Mouse (Mus musculus): ENCODE results near the gene Lrrc57. TPM values are rescaled to one million over a fixed set of nuclear protein-coding genes. Genes with fewer than 3 reads are reported as not detected.

Gene Lrrc57
- polyA plus RNA-seq, 1 experiment from 2014 or later, result 22.9 TPM

DNA sequence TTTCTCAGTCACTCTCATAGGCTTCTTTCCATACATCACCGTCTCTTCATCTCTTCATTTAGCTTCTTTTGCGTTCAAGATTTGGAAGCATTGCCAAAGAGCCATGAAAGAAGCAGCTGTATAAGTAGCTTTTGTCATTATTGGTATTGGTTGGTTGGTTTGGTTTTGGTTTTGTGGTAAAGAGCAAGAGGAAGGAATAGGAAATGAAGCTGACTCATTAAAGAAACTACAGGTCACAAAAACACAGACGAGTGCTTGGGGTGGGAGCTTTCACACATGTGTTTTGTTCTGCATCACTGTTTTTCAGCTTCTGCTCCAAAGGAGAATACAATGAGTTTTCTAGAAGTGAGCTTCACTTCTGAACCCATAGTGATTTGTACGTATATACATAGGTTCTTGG lies 9.8 kb downstream of the Lrrc57 start:
- ATAC-seq (ENCODE audit: insufficient number of reproducible peaks, insufficient read depth, low FRiP score, low read depth), result no peak
- 90% methylated on average over 4 of the region's 4 CpGs for WGBS
- Histone ChIP-seq H3K4me3 (ENCODE audit: control insufficient read depth in 1 of 2, insufficient read depth in 1 of 2, low read depth in 1 of 2, low read length in 2 of 2) (no peak overlapping the region), H3K27ac (replicated peaks in 1 of 2; ENCODE audit: control insufficient read depth in 1 of 2, insufficient read depth in 1 of 2, low read depth in 2 of 2, low read length in 2 of 2) (no peak overlapping the region), H3K9me3 (ENCODE audit: control insufficient read depth, low read length) (no peaks in the 10 kb centered on the region), H3K36me3 (ENCODE audit: control insufficient read depth, insufficient read depth, low read length) (peaks cover 83% of the 10 kb centered on the region), H3K4me2 (ENCODE audit: low read length) (no peak overlapping the region), H3K27me3 (ENCODE audit: control insufficient read depth, insufficient read depth, low read length) (no peaks in the 10 kb centered on the region), H3K4me1 (ENCODE audit: control insufficient read depth in 2 of 2, insufficient read depth in 2 of 2, low read length in 2 of 2) (no peaks in the 10 kb centered on the region), H3K9ac (ENCODE audit: low read length) (no peak overlapping the region)

DNA sequence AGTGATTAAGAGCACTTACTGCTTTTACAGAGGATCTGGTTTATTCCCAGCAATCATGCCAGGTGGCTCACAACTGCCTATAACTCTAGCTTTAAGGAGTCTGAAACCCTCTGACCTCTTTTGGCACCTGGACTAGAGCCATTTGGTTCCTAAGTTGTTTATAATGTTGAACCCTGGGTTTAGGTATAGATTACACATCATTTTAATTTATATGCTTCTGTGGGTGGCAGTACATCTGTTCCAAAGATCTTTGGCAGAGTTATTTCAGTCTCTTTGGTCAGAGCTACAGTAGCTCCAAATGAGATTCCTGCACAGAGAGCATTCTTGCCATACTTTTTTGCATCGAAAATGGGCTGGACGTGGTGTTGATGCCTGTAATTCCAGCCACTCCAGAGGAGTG lies 11.6 kb downstream of the Lrrc57 start:
- H3K9ac ChIP-seq (ENCODE audit: low read length), result no peak overlapping the region
- no peaks in the 10 kb centered on the region for H3K9me3 ChIP-seq (ENCODE audit: control insufficient read depth, low read length)
- H3K4me1 ChIP-seq (ENCODE audit: control insufficient read depth in 2 of 2, insufficient read depth in 2 of 2, low read length in 2 of 2), result no peaks in the 10 kb centered on the region
- H3K27me3 ChIP-seq (ENCODE audit: control insufficient read depth, insufficient read depth, low read length), result no peaks in the 10 kb centered on the region
- H3K4me3 ChIP-seq (ENCODE audit: control insufficient read depth in 1 of 2, insufficient read depth in 1 of 2, low read depth in 1 of 2, low read length in 2 of 2), result no peak overlapping the region
- H3K4me2 ChIP-seq (ENCODE audit: low read length), result no peak overlapping the region
- no peak overlapping the region for H3K27ac ChIP-seq (replicated peaks in 1 of 2; ENCODE audit: control insufficient read depth in 1 of 2, insufficient read depth in 1 of 2, low read depth in 2 of 2, low read length in 2 of 2)
- WGBS, result 81% methylated on average over 2 of the region's 2 CpGs
- ATAC-seq (ENCODE audit: insufficient number of reproducible peaks, insufficient read depth, low FRiP score, low read depth), result no peak
- H3K36me3 ChIP-seq (ENCODE audit: control insufficient read depth, insufficient read depth, low read length), result peaks cover 79% of the 10 kb centered on the region

DNA sequence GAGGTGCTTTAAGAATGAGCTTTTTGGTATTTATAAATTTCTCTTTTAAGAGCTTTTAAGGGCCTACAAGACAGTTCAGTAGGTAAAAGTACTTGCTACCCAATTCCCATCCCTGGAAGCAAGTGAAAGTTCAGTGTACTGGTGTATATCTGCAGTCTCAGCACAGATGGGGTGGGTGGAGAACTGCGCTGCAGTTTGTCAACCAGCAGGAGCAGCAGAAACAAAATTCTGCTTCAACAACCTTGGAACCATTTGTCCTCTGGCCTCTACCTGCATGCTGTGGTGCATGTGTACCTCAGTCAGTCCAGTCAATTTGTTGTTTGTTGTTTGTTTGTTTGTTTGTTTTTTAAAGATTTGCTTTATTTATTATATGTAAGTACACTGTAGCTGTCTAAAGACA lies 17.1 kb downstream of the Lrrc57 start:
- no peak overlapping the region for H3K4me2 ChIP-seq (ENCODE audit: low read length)
- ATAC-seq (ENCODE audit: insufficient number of reproducible peaks, insufficient read depth, low FRiP score, low read depth), result no peak
- no peak overlapping the region for H3K9ac ChIP-seq (ENCODE audit: low read length)
- WGBS, result 94% methylated on average over 1 of the region's 1 CpGs
- H3K27ac ChIP-seq (replicated peaks in 1 of 2; ENCODE audit: control insufficient read depth in 1 of 2, insufficient read depth in 1 of 2, low read depth in 2 of 2, low read length in 2 of 2), result no peak overlapping the region
- H3K4me3 ChIP-seq (ENCODE audit: control insufficient read depth in 1 of 2, insufficient read depth in 1 of 2, low read depth in 1 of 2, low read length in 2 of 2), result no peak overlapping the region
- no peaks in the 10 kb centered on the region for H3K9me3 ChIP-seq (ENCODE audit: control insufficient read depth, low read length)
- H3K4me1 ChIP-seq (ENCODE audit: control insufficient read depth in 2 of 2, insufficient read depth in 2 of 2, low read length in 2 of 2), result no peaks in the 10 kb centered on the region
- no peaks in the 10 kb centered on the region for H3K27me3 ChIP-seq (ENCODE audit: control insufficient read depth, insufficient read depth, low read length)
- H3K36me3 ChIP-seq (ENCODE audit: control insufficient read depth, insufficient read depth, low read length), result peaks cover 62% of the 10 kb centered on the region

DNA sequence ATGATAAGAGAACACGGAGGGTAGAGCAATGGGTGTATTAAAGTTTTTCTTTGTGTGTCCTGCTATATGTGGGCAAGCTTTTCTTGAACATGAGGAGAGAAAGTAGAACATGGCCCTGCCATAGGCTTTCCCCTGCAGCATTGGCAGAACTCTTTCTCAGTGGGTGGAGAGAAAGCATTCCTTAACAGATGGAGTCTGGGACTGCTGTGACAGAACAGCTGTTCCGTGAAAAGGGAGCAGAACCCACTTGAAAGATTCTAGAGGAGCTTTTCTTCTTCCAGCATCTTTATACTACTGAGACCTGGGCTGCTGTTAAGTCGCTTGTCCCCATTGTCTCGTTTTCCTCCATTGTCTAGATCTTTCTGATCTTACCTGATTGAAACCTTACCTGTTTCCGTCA lies 19.6 kb downstream of the Lrrc57 start:
- no peak overlapping the region for H3K27ac ChIP-seq (replicated peaks in 1 of 2; ENCODE audit: control insufficient read depth in 1 of 2, insufficient read depth in 1 of 2, low read depth in 2 of 2, low read length in 2 of 2)
- H3K9me3 ChIP-seq (ENCODE audit: control insufficient read depth, low read length), result no peaks in the 10 kb centered on the region
- no peak overlapping the region for H3K4me2 ChIP-seq (ENCODE audit: low read length)
- no peak overlapping the region for H3K4me3 ChIP-seq (ENCODE audit: control insufficient read depth in 1 of 2, insufficient read depth in 1 of 2, low read depth in 1 of 2, low read length in 2 of 2)
- no peak overlapping the region for H3K9ac ChIP-seq (ENCODE audit: low read length)
- ATAC-seq (ENCODE audit: insufficient number of reproducible peaks, insufficient read depth, low FRiP score, low read depth), result no peak
- H3K36me3 ChIP-seq (ENCODE audit: control insufficient read depth, insufficient read depth, low read length), result peaks cover 61% of the 10 kb centered on the region
- no peaks in the 10 kb centered on the region for H3K27me3 ChIP-seq (ENCODE audit: control insufficient read depth, insufficient read depth, low read length)
- no peaks in the 10 kb centered on the region for H3K4me1 ChIP-seq (ENCODE audit: control insufficient read depth in 2 of 2, insufficient read depth in 2 of 2, low read length in 2 of 2)
- 81% methylated on average over 5 of the region's 5 CpGs for WGBS

DNA sequence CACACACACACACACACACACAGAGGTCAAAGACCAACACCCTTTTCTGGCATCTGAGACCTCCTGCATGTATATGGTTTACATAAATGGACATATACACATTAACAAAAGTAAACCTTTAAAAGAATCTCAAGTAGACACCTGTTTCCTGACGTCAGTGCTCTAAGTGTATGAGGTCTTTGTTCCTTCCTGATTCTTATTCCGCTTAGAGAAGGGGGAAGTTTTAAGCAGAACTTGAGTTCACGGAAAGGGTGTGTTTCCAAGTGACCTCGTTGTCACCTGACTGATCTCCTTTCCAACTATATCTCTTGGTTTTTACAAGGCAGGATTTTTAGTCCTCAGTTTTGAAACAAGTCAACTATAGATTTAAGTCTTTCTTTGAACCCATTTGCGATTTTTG lies 31.0 kb downstream of the Lrrc57 start:
- no peak for ATAC-seq (ENCODE audit: insufficient number of reproducible peaks, insufficient read depth, low FRiP score, low read depth)
- Histone ChIP-seq H3K4me3 (ENCODE audit: control insufficient read depth in 1 of 2, insufficient read depth in 1 of 2, low read depth in 1 of 2, low read length in 2 of 2) (no peak overlapping the region), H3K27me3 (ENCODE audit: control insufficient read depth, insufficient read depth, low read length) (no peaks in the 10 kb centered on the region), H3K9me3 (ENCODE audit: control insufficient read depth, low read length) (no peaks in the 10 kb centered on the region), H3K27ac (replicated peaks in 1 of 2; ENCODE audit: control insufficient read depth in 1 of 2, insufficient read depth in 1 of 2, low read depth in 2 of 2, low read length in 2 of 2) (no peak overlapping the region), H3K36me3 (ENCODE audit: control insufficient read depth, insufficient read depth, low read length) (peaks cover 2% of the 10 kb centered on the region; the same call in 1 of the 2 replicates), H3K4me2 (ENCODE audit: low read length) (no peak overlapping the region), H3K9ac (ENCODE audit: low read length) (no peak overlapping the region), H3K4me1 (ENCODE audit: control insufficient read depth in 2 of 2, insufficient read depth in 2 of 2, low read length in 2 of 2) (no peaks in the 10 kb centered on the region; a peak in 1 of 4 replicates)
- WGBS, result 70% methylated on average over 5 of the region's 5 CpGs

DNA sequence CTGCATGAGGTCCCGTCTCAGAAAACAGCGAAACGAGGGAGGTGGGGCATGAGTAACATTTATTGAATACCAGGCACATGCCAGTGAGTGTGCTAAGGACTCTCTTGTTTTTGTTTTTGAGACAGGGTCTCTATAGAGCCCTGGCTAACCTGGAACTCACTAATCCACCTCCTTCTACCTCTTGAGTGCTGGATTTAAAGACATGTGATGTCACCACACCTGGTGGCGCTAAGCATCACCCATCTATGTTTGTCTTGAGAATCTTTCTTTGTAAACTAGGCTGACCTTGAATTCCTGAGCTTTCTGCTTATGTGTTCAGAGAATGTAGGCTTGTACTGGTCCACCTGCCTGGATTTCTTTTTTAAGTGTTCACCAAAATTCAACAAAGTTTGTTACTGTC lies 31.5 kb downstream of the Lrrc57 start:
- no peak overlapping the region for H3K27ac ChIP-seq (replicated peaks in 1 of 2; ENCODE audit: control insufficient read depth in 1 of 2, insufficient read depth in 1 of 2, low read depth in 2 of 2, low read length in 2 of 2)
- no peaks in the 10 kb centered on the region; a peak in 1 of 4 replicates for H3K4me1 ChIP-seq (ENCODE audit: control insufficient read depth in 2 of 2, insufficient read depth in 2 of 2, low read length in 2 of 2)
- WGBS, result 68% methylated on average over 4 of the region's 4 CpGs
- H3K4me2 ChIP-seq (ENCODE audit: low read length), result no peak overlapping the region
- peaks cover 2% of the 10 kb centered on the region; the same call in 1 of the 2 replicates for H3K36me3 ChIP-seq (ENCODE audit: control insufficient read depth, insufficient read depth, low read length)
- H3K9ac ChIP-seq (ENCODE audit: low read length), result no peak overlapping the region
- ATAC-seq (ENCODE audit: insufficient number of reproducible peaks, insufficient read depth, low FRiP score, low read depth), result no peak
- no peaks in the 10 kb centered on the region for H3K9me3 ChIP-seq (ENCODE audit: control insufficient read depth, low read length)
- no peak overlapping the region for H3K4me3 ChIP-seq (ENCODE audit: control insufficient read depth in 1 of 2, insufficient read depth in 1 of 2, low read depth in 1 of 2, low read length in 2 of 2)
- H3K27me3 ChIP-seq (ENCODE audit: control insufficient read depth, insufficient read depth, low read length), result no peaks in the 10 kb centered on the region

- no peak overlapping the region for H3K4me3 ChIP-seq (ENCODE audit: control insufficient read depth in 1 of 2, insufficient read depth in 1 of 2, low read depth in 1 of 2, low read length in 2 of 2)
- no peaks in the 10 kb centered on the region; a peak in 1 of 4 replicates for H3K4me1 ChIP-seq (ENCODE audit: control insufficient read depth in 2 of 2, insufficient read depth in 2 of 2, low read length in 2 of 2)
- H3K27ac ChIP-seq (replicated peaks in 1 of 2; ENCODE audit: control insufficient read depth in 1 of 2, insufficient read depth in 1 of 2, low read depth in 2 of 2, low read length in 2 of 2), result no peak overlapping the region
- no peak overlapping the region for H3K4me2 ChIP-seq (ENCODE audit: low read length)
- WGBS, result 79% methylated on average over 2 of the region's 2 CpGs
- H3K36me3 ChIP-seq (ENCODE audit: control insufficient read depth, insufficient read depth, low read length), result peaks cover 12% of the 10 kb centered on the region
- H3K9ac ChIP-seq (ENCODE audit: low read length), result no peak overlapping the region
- H3K27me3 ChIP-seq (ENCODE audit: control insufficient read depth, insufficient read depth, low read length), result no peaks in the 10 kb centered on the region
- no peak for ATAC-seq (ENCODE audit: insufficient number of reproducible peaks, insufficient read depth, low FRiP score, low read depth)
- no peaks in the 10 kb centered on the region for H3K9me3 ChIP-seq (ENCODE audit: control insufficient read depth, low read length)
These were observed 33.3 kb downstream of the Lrrc57 start for GRCm38 (mm10) chr2:120575978-120576377.

GRCm38 (mm10) chr2:120575121-120575520 lies 34.2 kb downstream of the Lrrc57 start:
- Histone ChIP-seq H3K36me3 (ENCODE audit: control insufficient read depth, insufficient read depth, low read length) (peaks cover 12% of the 10 kb centered on the region), H3K9ac (ENCODE audit: low read length) (no peak overlapping the region), H3K4me2 (ENCODE audit: low read length) (no peak overlapping the region), H3K4me1 (ENCODE audit: control insufficient read depth in 2 of 2, insufficient read depth in 2 of 2, low read length in 2 of 2) (no peaks in the 10 kb centered on the region; a peak in 1 of 4 replicates), H3K27ac (replicated peaks in 1 of 2; ENCODE audit: control insufficient read depth in 1 of 2, insufficient read depth in 1 of 2, low read depth in 2 of 2, low read length in 2 of 2) (no peak overlapping the region), H3K9me3 (ENCODE audit: control insufficient read depth, low read length) (no peaks in the 10 kb centered on the region), H3K4me3 (ENCODE audit: control insufficient read depth in 1 of 2, insufficient read depth in 1 of 2, low read depth in 1 of 2, low read length in 2 of 2) (no peak overlapping the region), H3K27me3 (ENCODE audit: control insufficient read depth, insufficient read depth, low read length) (no peaks in the 10 kb centered on the region)
- ATAC-seq (ENCODE audit: insufficient number of reproducible peaks, insufficient read depth, low FRiP score, low read depth), result no peak
- 87% methylated on average over 3 of the region's 3 CpGs for whole genome bisulfite sequencing
